Comparison of ENCODE assay signal across 9 mouse cellular contexts in genomic region chr6:40617965-40618364, GRCm38 (mm10). TPM values are rescaled to one million over a fixed set of nuclear protein-coding genes. Genes with fewer than 3 reads are reported as not detected.
DNase-seq lines count a peak whose midpoint lies in the region; ATAC-seq and TF ChIP-seq lines count a peak whose summit lies in the region.
"Had no signal": no experiment of that assay in that cellular context is flagged by ENCODE, and none has a peak within 500 bp of the region (broad histone marks: within the 10 kb centered on the region; RNA-seq: fewer than 3 reads in every experiment).

No protein-coding gene starts in this region.

- 7% methylated on average over 2 of the region's 2 CpGs for WGBS in lung, embryonic 14.5 days

- no peaks in the 10 kb centered on the region for H3K9me3 ChIP-seq in lung, embryonic 14.5 days (ENCODE audit: low read depth, low read length)

- no peaks in the 10 kb centered on the region for H3K4me1 ChIP-seq in lung, embryonic 14.5 days (ENCODE audit: insufficient read depth)

- H3K27me3 ChIP-seq in lung, embryonic 14.5 days (ENCODE audit: insufficient read depth, low read length) = no peaks in the 10 kb centered on the region

- no peak overlapping the region for H3K9ac ChIP-seq in lung, embryonic 14.5 days

- ATAC-seq in lung, embryonic 14.5 days (ENCODE audit: insufficient read depth) = no peak
- ATAC-seq in monocyte, adult 5-6 weeks (replicated peaks; ENCODE audit: insufficient number of reproducible peaks, low FRiP score, low TSS enrichment, poor library complexity, severe bottlenecking) = no peak

- H3K4me2 ChIP-seq in lung, embryonic 14.5 days = no peak overlapping the region

- H3K4me3 ChIP-seq in lung, embryonic 14.5 days (ENCODE audit: low read depth, low read length) = no peak overlapping the region

- DNase-seq in A20 (ENCODE audit: low read depth, low spot score) = peak; percentile 45
- DNase-seq in MN1 (ENCODE audit: low spot score) = peak; percentile 18
- DNase-seq in cerebellum, postnatal 10 days = peak; percentile 85 to 88
- peak; percentile 68 to 70 for DNase-seq in frontal cortex, postnatal 36 days (ENCODE audit: low spot score in 2 of 2)
- peak; percentile 57 to 84 for DNase-seq in kidney, postnatal 36 days
- DNase-seq in lung, embryonic 14.5 days = peak; percentile 90
- DNase-seq in right cerebral cortex, adult 18-20 months = peak; percentile 60

- TF ChIP-seq CTCF in lung, embryonic 14.5 days (IDR thresholded peaks at IDR 0.05; ENCODE audit: low read depth) = peak; percentile 78

- H3K27ac ChIP-seq in lung, embryonic 14.5 days (ENCODE audit: low read depth) = no peak overlapping the region

- no peaks in the 10 kb centered on the region for H3K36me3 ChIP-seq in lung, embryonic 14.5 days (ENCODE audit: insufficient read depth)

RNA-seq across cellular contexts. Expression of gene Tas2r138, which starts 4.9 kb away (rescaled TPM):
- polyA plus RNA-seq in lung, embryonic 14.5 days (2014; fragmentation: Nextera tagmentation; extraction: Ambion mirVana) = not detected in 2 replicates
- total RNA-seq in monocyte, adult 5-6 weeks (2017) = not detected in 3 replicates
- polyA plus RNA-seq: gonadal fat pad, adult 2 months had no signal

RNA-seq across cellular contexts. Expression of gene Mgam, which starts 10.7 kb away (rescaled TPM):
- 0.11 and 0.38 TPM in 2 replicates for polyA plus RNA-seq in lung, embryonic 14.5 days (2014; fragmentation: Nextera tagmentation; extraction: Ambion mirVana)
- total RNA-seq in monocyte, adult 5-6 weeks (2017) = not detected in 3 replicates

RNA-seq across cellular contexts. Expression of gene Clec5a, which starts 32.3 kb away (rescaled TPM):
- polyA plus RNA-seq in lung, embryonic 14.5 days (2014; fragmentation: Nextera tagmentation; extraction: Ambion mirVana) = 1.4 and 1.8 TPM in 2 replicates
- total RNA-seq in monocyte, adult 5-6 weeks (2017) = 0.19 to 1.5 TPM (median 0.67 TPM) in 3 replicates

RNA-seq across cellular contexts. Expression of gene Olfr460, which starts 48.7 kb away (rescaled TPM):
- not detected in 2 replicates for polyA plus RNA-seq in lung, embryonic 14.5 days (2014; fragmentation: Nextera tagmentation; extraction: Ambion mirVana)
- total RNA-seq in monocyte, adult 5-6 weeks (2017) = 0.57 TPM in 1 of 3 replicates, not detected in the others
- polyA plus RNA-seq: gonadal fat pad, adult 2 months had no signal

Comparison
In these comparisons a context has a peak if more than half of its experiments do, and no peak if none do; other contexts are left out.
1. DNase-seq: peak in every context shown above with its lines; median percentile 90 in lung, embryonic 14.5 days; 86 in cerebellum, postnatal 10 days; 70 in kidney, postnatal 36 days; 69 in frontal cortex, postnatal 36 days; 60 in right cerebral cortex, adult 18-20 months; 45 in A20; 18 in MN1.